Mouse (Mus musculus): Measurements from ENCODE around the gene Hap1. TPM values are rescaled to one million over a fixed set of nuclear protein-coding genes. Genes with fewer than 3 reads are reported as not detected.

The Hap1 gene
- polyA plus RNA-seq, 1 experiment from 2014 or later = 105 TPM

GRCm38 (mm10) chr11:100379311-100379710, 23.4 kb upstream of the Hap1 start:
- no peak overlapping the region for H3K27ac ChIP-seq
- DNase-seq (ENCODE audit: low spot score) = no peak
- H3K36me3 ChIP-seq (replicated peaks; ENCODE audit: control insufficient read depth, insufficient read depth) = peaks cover 96% of the 10 kb centered on the region
- no peak overlapping the region for H3K9ac ChIP-seq
- WGBS = 89% methylated on average over 4 of the region's 4 CpGs
- no peak overlapping the region for H3K4me2 ChIP-seq (replicated peaks)
- H3K4me1 ChIP-seq (replicated peaks; ENCODE audit: control insufficient read depth, insufficient read depth, low read length) = no peaks in the 10 kb centered on the region
- H3K9me3 ChIP-seq (ENCODE audit: control insufficient read depth, low read length) = no peaks in the 10 kb centered on the region
- ATAC-seq (ENCODE audit: low FRiP score) = no peak
- H3K27me3 ChIP-seq (ENCODE audit: control insufficient read depth, insufficient read depth, low read length) = no peaks in the 10 kb centered on the region
- H3K4me3 ChIP-seq (replicated peaks; ENCODE audit: low read length) = no peak overlapping the region

GRCm38 (mm10) chr11:100378446-100378845, 22.5 kb upstream of the Hap1 start:
- Histone ChIP-seq H3K9me3 (ENCODE audit: control insufficient read depth, low read length) (no peaks in the 10 kb centered on the region), H3K27me3 (ENCODE audit: control insufficient read depth, insufficient read depth, low read length) (no peaks in the 10 kb centered on the region), H3K36me3 (replicated peaks; ENCODE audit: control insufficient read depth, insufficient read depth) (peaks cover 96% of the 10 kb centered on the region), H3K4me3 (replicated peaks; ENCODE audit: low read length) (no peak overlapping the region), H3K9ac (no peak overlapping the region), H3K4me1 (replicated peaks; ENCODE audit: control insufficient read depth, insufficient read depth, low read length) (no peaks in the 10 kb centered on the region), H3K27ac (no peak overlapping the region), H3K4me2 (replicated peaks) (no peak overlapping the region)
- WGBS = 90% methylated on average over 5 of the region's 5 CpGs
- DNase-seq (ENCODE audit: low spot score) = no peak
- ATAC-seq (ENCODE audit: low FRiP score) = no peak

- H3K4me3 ChIP-seq (replicated peaks; ENCODE audit: low read length) = no peak overlapping the region
- H3K27ac ChIP-seq = no peak overlapping the region
- no peaks in the 10 kb centered on the region for H3K9me3 ChIP-seq (ENCODE audit: control insufficient read depth, low read length)
- DNase-seq (ENCODE audit: low spot score) = no peak
- no peak overlapping the region for H3K9ac ChIP-seq
- H3K36me3 ChIP-seq (replicated peaks; ENCODE audit: control insufficient read depth, insufficient read depth) = peaks cover 96% of the 10 kb centered on the region
- no peaks in the 10 kb centered on the region for H3K27me3 ChIP-seq (ENCODE audit: control insufficient read depth, insufficient read depth, low read length)
- WGBS = 94% methylated on average over 14 of the region's 14 CpGs
- H3K4me2 ChIP-seq (replicated peaks) = no peak overlapping the region
- ATAC-seq (ENCODE audit: low FRiP score) = no peak
- no peaks in the 10 kb centered on the region for H3K4me1 ChIP-seq (replicated peaks; ENCODE audit: control insufficient read depth, insufficient read depth, low read length)
These were observed 22.1 kb upstream of the Hap1 start for GRCm38 (mm10) chr11:100377989-100378388.

- Histone ChIP-seq H3K4me3 (replicated peaks; ENCODE audit: low read length) (no peak overlapping the region), H3K9me3 (ENCODE audit: control insufficient read depth, low read length) (no peaks in the 10 kb centered on the region), H3K9ac (no peak overlapping the region), H3K27me3 (ENCODE audit: control insufficient read depth, insufficient read depth, low read length) (no peaks in the 10 kb centered on the region), H3K4me2 (replicated peaks) (no peak overlapping the region), H3K4me1 (replicated peaks; ENCODE audit: control insufficient read depth, insufficient read depth, low read length) (no peaks in the 10 kb centered on the region), H3K36me3 (replicated peaks; ENCODE audit: control insufficient read depth, insufficient read depth) (peaks cover 96% of the 10 kb centered on the region), H3K27ac (no peak overlapping the region)
- WGBS = 89% methylated on average over 21 of the region's 21 CpGs
- ATAC-seq (ENCODE audit: low FRiP score) (no peak), DNase-seq (ENCODE audit: low spot score) (no peak)
These were observed 20.9 kb upstream of the Hap1 start for GRCm38 (mm10) chr11:100376746-100377389.

- Histone ChIP-seq H3K27ac (no peak overlapping the region), H3K4me3 (replicated peaks; ENCODE audit: low read length) (no peak overlapping the region), H3K9ac (no peak overlapping the region), H3K27me3 (ENCODE audit: control insufficient read depth, insufficient read depth, low read length) (no peaks in the 10 kb centered on the region), H3K4me1 (replicated peaks; ENCODE audit: control insufficient read depth, insufficient read depth, low read length) (no peaks in the 10 kb centered on the region), H3K36me3 (replicated peaks; ENCODE audit: control insufficient read depth, insufficient read depth) (peaks cover 96% of the 10 kb centered on the region), H3K4me2 (replicated peaks) (no peak overlapping the region), H3K9me3 (ENCODE audit: control insufficient read depth, low read length) (no peaks in the 10 kb centered on the region)
- no peak for ATAC-seq (ENCODE audit: low FRiP score)
- 62% methylated on average over 4 of the region's 4 CpGs for WGBS
- no peak for DNase-seq (ENCODE audit: low spot score)
These were observed 20.1 kb upstream of the Hap1 start for GRCm38 (mm10) chr11:100376005-100376404.

- WGBS = 93% methylated on average over 9 of the region's 9 CpGs
- no peak overlapping the region for H3K27ac ChIP-seq
- no peak overlapping the region for H3K9ac ChIP-seq
These were observed 19.2 kb upstream of the Hap1 start for GRCm38 (mm10) chr11:100375127-100375526.

GRCm38 (mm10) chr11:100371981-100372558, 16.1 kb upstream of the Hap1 start:
- WGBS = 65% methylated on average over 7 of the region's 8 CpGs
- ATAC-seq (ENCODE audit: low FRiP score) = peak; percentile 53; the same call in 1 of the 2 replicates
- H3K27ac ChIP-seq = no peak overlapping the region

More at GRCm38 (mm10) chr11:100375127-100375526, 19.2 kb upstream of the Hap1 start:
- Histone ChIP-seq H3K36me3 (replicated peaks; ENCODE audit: control insufficient read depth, insufficient read depth) (peaks cover 96% of the 10 kb centered on the region), H3K9me3 (ENCODE audit: control insufficient read depth, low read length) (no peaks in the 10 kb centered on the region), H3K4me2 (replicated peaks) (no peak overlapping the region), H3K27me3 (ENCODE audit: control insufficient read depth, insufficient read depth, low read length) (no peaks in the 10 kb centered on the region), H3K4me1 (replicated peaks; ENCODE audit: control insufficient read depth, insufficient read depth, low read length) (no peaks in the 10 kb centered on the region), H3K4me3 (replicated peaks; ENCODE audit: low read length) (no peak overlapping the region)
- ATAC-seq (ENCODE audit: low FRiP score) = no peak
- no peak for DNase-seq (ENCODE audit: low spot score)

GRCm38 (mm10) chr11:100369822-100370221, 13.9 kb upstream of the Hap1 start:
- H3K4me2 ChIP-seq (replicated peaks) = no peak overlapping the region
- peaks cover 47% of the 10 kb centered on the region for H3K36me3 ChIP-seq (replicated peaks; ENCODE audit: control insufficient read depth, insufficient read depth)
- no peaks in the 10 kb centered on the region for H3K27me3 ChIP-seq (ENCODE audit: control insufficient read depth, insufficient read depth, low read length)
- 83% methylated on average over 8 of the region's 8 CpGs for WGBS
- no peaks in the 10 kb centered on the region for H3K4me1 ChIP-seq (replicated peaks; ENCODE audit: control insufficient read depth, insufficient read depth, low read length)
- no peak overlapping the region for H3K27ac ChIP-seq
- no peak overlapping the region for H3K9ac ChIP-seq
- no peak for DNase-seq (ENCODE audit: low spot score)
- H3K9me3 ChIP-seq (ENCODE audit: control insufficient read depth, low read length) = no peaks in the 10 kb centered on the region
- ATAC-seq (ENCODE audit: low FRiP score) = no peak
- no peak overlapping the region for H3K4me3 ChIP-seq (replicated peaks; ENCODE audit: low read length)

More at GRCm38 (mm10) chr11:100371981-100372558, 16.1 kb upstream of the Hap1 start:
- no peaks in the 10 kb centered on the region for H3K4me1 ChIP-seq (replicated peaks; ENCODE audit: control insufficient read depth, insufficient read depth, low read length)
- DNase-seq (ENCODE audit: low spot score) = no peak
- no peak overlapping the region for H3K9ac ChIP-seq
- no peak overlapping the region for H3K4me2 ChIP-seq (replicated peaks)
- H3K27me3 ChIP-seq (ENCODE audit: control insufficient read depth, insufficient read depth, low read length) = no peaks in the 10 kb centered on the region
- no peaks in the 10 kb centered on the region for H3K9me3 ChIP-seq (ENCODE audit: control insufficient read depth, low read length)
- no peak overlapping the region for H3K4me3 ChIP-seq (replicated peaks; ENCODE audit: low read length)
- peaks cover 70% of the 10 kb centered on the region for H3K36me3 ChIP-seq (replicated peaks; ENCODE audit: control insufficient read depth, insufficient read depth)

GRCm38 (mm10) chr11:100369145-100369544, 13.2 kb upstream of the Hap1 start:
- no peak for ATAC-seq (ENCODE audit: low FRiP score)

More at GRCm38 (mm10) chr11:100369145-100369544, 13.2 kb upstream of the Hap1 start:
- no peaks in the 10 kb centered on the region for H3K9me3 ChIP-seq (ENCODE audit: control insufficient read depth, low read length)
- no peak for DNase-seq (ENCODE audit: low spot score)
- no peak overlapping the region for H3K9ac ChIP-seq
- 76% methylated on average over 7 of the region's 7 CpGs for WGBS
- H3K27ac ChIP-seq = no peak overlapping the region
- no peak overlapping the region for H3K4me2 ChIP-seq (replicated peaks)
- no peaks in the 10 kb centered on the region for H3K27me3 ChIP-seq (ENCODE audit: control insufficient read depth, insufficient read depth, low read length)
- H3K4me3 ChIP-seq (replicated peaks; ENCODE audit: low read length) = no peak overlapping the region
- H3K4me1 ChIP-seq (replicated peaks; ENCODE audit: control insufficient read depth, insufficient read depth, low read length) = no peaks in the 10 kb centered on the region
- H3K36me3 ChIP-seq (replicated peaks; ENCODE audit: control insufficient read depth, insufficient read depth) = peaks cover 43% of the 10 kb centered on the region

Data from hindbrain, embryonic 14.5 days (tissue).